Mouse (Mus musculus) erythroblast, embryonic 14.5 days (primary cell): ENCODE data around the gene Ubash3b.

Experiments used
- GATA1 ChIP-seq: IDR thresholded peaks from 2 replicates; pipeline ENCODE4 v1.6.1; 2012; ENCODE audit warnings: low read length, inconsistent platforms, mixed read lengths
- TAL1 ChIP-seq: IDR thresholded peaks from 3 replicates; pipeline ENCODE4 v1.6.1; 2012; ENCODE audit warnings: low read length, inconsistent platforms, mixed read lengths

- TF ChIP-seq GATA1, result no peak
- no peak for TF ChIP-seq TAL1
These were observed 63.4 kb downstream of the Ubash3b start for GRCm38 (mm10) chr9:41098065-41098464.
